ENCODE assay signal across 24 mouse cellular contexts in genomic region chr9:78255683-78256470, GRCm38 (mm10). TPM values are rescaled to one million over a fixed set of nuclear protein-coding genes. Genes with fewer than 3 reads are reported as not detected.
DNase-seq lines count a peak whose midpoint lies in the region; ATAC-seq and TF ChIP-seq lines count a peak whose summit lies in the region.
"Not testable (repeated sequence)": the region's sequence is repeated elsewhere in the genome, so short reads cannot be mapped to it uniquely, and the experiment has no call there.
"Had no signal": no experiment of that assay in that cellular context is flagged by ENCODE, and none has a peak within 500 bp of the region (broad histone marks: within the 10 kb centered on the region; RNA-seq: fewer than 3 reads in every experiment).

No protein-coding gene starts in this region.

- peak; percentile 74 for DNase-seq in 3134 (ENCODE audit: extremely low read depth, insufficient read length, low spot score)
- peak; percentile 58 for DNase-seq in adrenal gland, adult 2 months
- peak; percentile 28 to 46 for DNase-seq in cerebellum, postnatal 10 days
- DNase-seq in heart, adult 11 months: peak; percentile 90
- not testable (repeated sequence) for DNase-seq in kidney, postnatal 0 days (ENCODE audit: low spot score); liver, postnatal 0 days
- peak; percentile 3 for DNase-seq in urinary bladder, postnatal 14 days (ENCODE audit: low spot score)

- not testable (repeated sequence) for H3K36me3 ChIP-seq in intestine, postnatal 0 days (ENCODE audit: control insufficient read depth, insufficient read depth); kidney, postnatal 0 days (ENCODE audit: insufficient read depth, low read length); liver, postnatal 0 days (replicated peaks; ENCODE audit: insufficient read depth, low read length)

- not testable (repeated sequence) for H3K9me3 ChIP-seq in intestine, postnatal 0 days (ENCODE audit: control insufficient read depth); kidney, postnatal 0 days (replicated peaks; ENCODE audit: low read length); liver, postnatal 0 days (ENCODE audit: low read length)

- H3K4me2 ChIP-seq in intestine, postnatal 0 days (replicated peaks; ENCODE audit: low read depth); kidney, postnatal 0 days (ENCODE audit: low read length); liver, postnatal 0 days (ENCODE audit: low read depth, low read length): not testable (repeated sequence)

- TF ChIP-seq EP300 in liver, postnatal 0 days (IDR thresholded peaks at IDR 0.05; ENCODE audit: low read depth): not testable (repeated sequence)

- H3K27ac ChIP-seq in intestine, postnatal 0 days (ENCODE audit: low read depth, low read length): peak overlapping the region; percentile 66
- H3K27ac ChIP-seq in kidney, postnatal 0 days; liver, postnatal 0 days (ENCODE audit: low read depth): not testable (repeated sequence)

- not testable (repeated sequence) for H3K27me3 ChIP-seq in intestine, postnatal 0 days (replicated peaks; ENCODE audit: control insufficient read depth, insufficient read depth, low read length); kidney, postnatal 0 days (ENCODE audit: insufficient read depth, low read length); liver, postnatal 0 days (ENCODE audit: insufficient read depth, low read length)

- H3K4me3 ChIP-seq in intestine, postnatal 0 days (ENCODE audit: low read depth, low read length); kidney, postnatal 0 days (replicated peaks; ENCODE audit: low read depth, low read length); liver, postnatal 0 days (ENCODE audit: low read depth, low read length): not testable (repeated sequence)

- not testable (repeated sequence) for H3K4me1 ChIP-seq in intestine, postnatal 0 days (replicated peaks; ENCODE audit: control insufficient read depth, insufficient read depth, low read length); kidney, postnatal 0 days (replicated peaks; ENCODE audit: insufficient read depth, low read length); liver, postnatal 0 days (ENCODE audit: insufficient read depth)

- 45% methylated on average over 4 of the region's 4 CpGs for WGBS in intestine, postnatal 0 days
- 61% methylated on average over 4 of the region's 4 CpGs for WGBS in kidney, postnatal 0 days
- WGBS in liver, postnatal 0 days (ENCODE audit: insufficient replicate concordance): 63% methylated on average over 3 of the region's 4 CpGs

- ATAC-seq in intestine, postnatal 0 days: peak; percentile 91
- peak; percentile 91 for ATAC-seq in kidney, postnatal 0 days (replicated peaks; ENCODE audit: low FRiP score, low read depth)
- ATAC-seq in liver, postnatal 0 days: peak; percentile 75

- not testable (repeated sequence) for H3K9ac ChIP-seq in intestine, postnatal 0 days (ENCODE audit: low read depth, low read length); kidney, postnatal 0 days (ENCODE audit: low read depth, low read length); liver, postnatal 0 days (replicated peaks)

- not testable (repeated sequence) for TF ChIP-seq CTCF in intestine, postnatal 0 days (IDR thresholded peaks at IDR 0.05; ENCODE audit: low read depth); kidney, postnatal 0 days (IDR thresholded peaks at IDR 0.05; ENCODE audit: low read depth); liver, postnatal 0 days (IDR thresholded peaks at IDR 0.05; ENCODE audit: low read depth)

RNA-seq across cellular contexts. Expression of gene Gm3776, which starts 1.1 kb away (rescaled TPM):
- not detected for total RNA-seq in adrenal gland, adult 2 months (2021)
- polyA plus RNA-seq in adrenal gland, adult 2 months (2012; rRNA removed): not detected in 2 replicates
- 66.1 and 82.0 TPM in 2 replicates for polyA plus RNA-seq in intestine, postnatal 0 days (2015; fragmentation: Nextera tagmentation; extraction: Ambion mirVana)
- polyA plus RNA-seq in kidney, postnatal 0 days (2015; fragmentation: Nextera tagmentation; extraction: Ambion mirVana): 8.4 and 10.3 TPM in 2 replicates
- polyA plus RNA-seq in liver, postnatal 0 days (2015; fragmentation: Nextera tagmentation; extraction: Ambion mirVana): 0.13 TPM in 1 of 2 replicates, not detected in the other
- total RNA-seq: gastrocnemius, postnatal 14 days; layer of hippocampus, postnatal 10 days; left cerebral cortex, postnatal 10 days; megakaryocyte-erythroid progenitor cell, adult 5-6 weeks; midbrain, postnatal 0 days had no signal
- polyA plus RNA-seq: activated CD4-positive, CD25-positive, alpha-beta regulatory T cell, adult 4 months; cerebellum, adult 2 months; embryonic facial prominence, embryonic 13.5 days; forebrain, embryonic 10.5 days; hindbrain, embryonic 14.5 days; limb, embryonic 13.5 days; midbrain, postnatal 0 days; neural tube, embryonic 11.5 days; thymus, postnatal 0 days had no signal

RNA-seq across cellular contexts. Expression of gene Gsta1, which starts 25.4 kb away (rescaled TPM):
- total RNA-seq in adrenal gland, adult 2 months (2021): 1 to 10 TPM in 1 of 2 experiments, not detected in 1; 1.3 TPM
- not detected in 2 replicates for polyA plus RNA-seq in adrenal gland, adult 2 months (2012; rRNA removed)
- 94.0 and 129 TPM in 2 replicates for polyA plus RNA-seq in intestine, postnatal 0 days (2015; fragmentation: Nextera tagmentation; extraction: Ambion mirVana)
- 23.4 and 33.9 TPM in 2 replicates for polyA plus RNA-seq in kidney, postnatal 0 days (2015; fragmentation: Nextera tagmentation; extraction: Ambion mirVana)
- polyA plus RNA-seq in liver, postnatal 0 days (2015; fragmentation: Nextera tagmentation; extraction: Ambion mirVana): 0.39 TPM in 1 of 2 replicates, not detected in the other
- total RNA-seq: gastrocnemius, postnatal 14 days; layer of hippocampus, postnatal 10 days; left cerebral cortex, postnatal 10 days; megakaryocyte-erythroid progenitor cell, adult 5-6 weeks; midbrain, postnatal 0 days had no signal
- polyA plus RNA-seq: activated CD4-positive, CD25-positive, alpha-beta regulatory T cell, adult 4 months; cerebellum, adult 2 months; forebrain, embryonic 10.5 days; hindbrain, embryonic 14.5 days; limb, embryonic 13.5 days; midbrain, postnatal 0 days; neural tube, embryonic 11.5 days had no signal

RNA-seq across cellular contexts. Expression of gene Gm10639, which starts 33.8 kb away (rescaled TPM):
- not detected for total RNA-seq in adrenal gland, adult 2 months (2021)
- not detected in 2 replicates for polyA plus RNA-seq in adrenal gland, adult 2 months (2012; rRNA removed)
- 0.69 and 0.70 TPM in 2 replicates for polyA plus RNA-seq in intestine, postnatal 0 days (2015; fragmentation: Nextera tagmentation; extraction: Ambion mirVana)
- polyA plus RNA-seq in kidney, postnatal 0 days (2015; fragmentation: Nextera tagmentation; extraction: Ambion mirVana): 77.2 and 80.9 TPM in 2 replicates
- not detected in 2 replicates for polyA plus RNA-seq in liver, postnatal 0 days (2015; fragmentation: Nextera tagmentation; extraction: Ambion mirVana)
- total RNA-seq: gastrocnemius, postnatal 14 days; heart, postnatal 25 days; layer of hippocampus, postnatal 10 days; left cerebral cortex, postnatal 10 days; megakaryocyte-erythroid progenitor cell, adult 5-6 weeks; midbrain, postnatal 0 days had no signal
- polyA plus RNA-seq: activated CD4-positive, CD25-positive, alpha-beta regulatory T cell, adult 4 months; cerebellum, adult 2 months; embryonic facial prominence, embryonic 13.5 days; forebrain, embryonic 10.5 days; hindbrain, embryonic 14.5 days; limb, embryonic 13.5 days; liver, embryonic 16.5 days; midbrain, postnatal 0 days; neural tube, embryonic 11.5 days; stomach, embryonic 14.5 days; thymus, postnatal 0 days had no signal

RNA-seq across cellular contexts. Expression of gene Omt2a, which starts 58.7 kb away (rescaled TPM):
- total RNA-seq in adrenal gland, adult 2 months (2021): not detected
- not detected in 2 replicates for polyA plus RNA-seq in adrenal gland, adult 2 months (2012; rRNA removed)
- polyA plus RNA-seq in intestine, postnatal 0 days (2015; fragmentation: Nextera tagmentation; extraction: Ambion mirVana): not detected in 2 replicates
- not detected in 2 replicates for polyA plus RNA-seq in kidney, postnatal 0 days (2015; fragmentation: Nextera tagmentation; extraction: Ambion mirVana)
- polyA plus RNA-seq in liver, postnatal 0 days (2015; fragmentation: Nextera tagmentation; extraction: Ambion mirVana): not detected in 2 replicates
- total RNA-seq: gastrocnemius, postnatal 14 days; heart, postnatal 25 days; layer of hippocampus, postnatal 10 days; left cerebral cortex, postnatal 10 days; megakaryocyte-erythroid progenitor cell, adult 5-6 weeks; midbrain, postnatal 0 days had no signal
- polyA plus RNA-seq: activated CD4-positive, CD25-positive, alpha-beta regulatory T cell, adult 4 months; cerebellum, adult 2 months; embryonic facial prominence, embryonic 13.5 days; forebrain, embryonic 10.5 days; hindbrain, embryonic 14.5 days; limb, embryonic 13.5 days; liver, embryonic 16.5 days; midbrain, postnatal 0 days; neural tube, embryonic 11.5 days; stomach, embryonic 14.5 days; thymus, postnatal 0 days had no signal

Comparison
In these comparisons a context has a peak if more than half of its experiments do, and no peak if none do; other contexts are left out.
1. RNA of gene Gsta1, which starts 25.4 kb away (polyA plus RNA-seq): 94.0 to 129 TPM in intestine, postnatal 0 days and 23.4 to 33.9 TPM in kidney, postnatal 0 days; not detected in adrenal gland, adult 2 months and 0.39 TPM in liver, postnatal 0 days; every median in the first group is over 10 times any median in the second.
2. RNA of gene Gm10639, which starts 33.8 kb away (polyA plus RNA-seq): 77.2 to 80.9 TPM in kidney, postnatal 0 days; 0.69 to 0.70 TPM in intestine, postnatal 0 days, not detected in adrenal gland, adult 2 months and not detected in liver, postnatal 0 days; every median in the first group is over 10 times any median in the second.
3. Peak in every context shown above with its lines, with median percentiles within 50 percentile points of each other: ATAC-seq.